Mouse (Mus musculus) spleen, adult 10 weeks (tissue): Measurements from ENCODE around the gene Bcas3. TPM values are rescaled to one million over a fixed set of nuclear protein-coding genes. Genes with fewer than 3 reads are reported as not detected.

ENCODE experiments used
- polyA plus RNA-seq: library from polyadenylated mRNA; stranded (reverse); fragments of 350-450 nt; fragmentation: Illumina TruSeq; extraction: RNeasy Lipid Tissue Mini Kit (QIAGEN cat#74804); gene quantifications from one replicate; pipeline ENCODE4 v1.2.3, GENCODE M21; 2015; ENCODE audit warnings: low replicate concordance; ENCODE audit not compliant: insufficient read depth

Bcas3 gene
- polyA plus RNA-seq, result 19.4 TPM

DNA sequence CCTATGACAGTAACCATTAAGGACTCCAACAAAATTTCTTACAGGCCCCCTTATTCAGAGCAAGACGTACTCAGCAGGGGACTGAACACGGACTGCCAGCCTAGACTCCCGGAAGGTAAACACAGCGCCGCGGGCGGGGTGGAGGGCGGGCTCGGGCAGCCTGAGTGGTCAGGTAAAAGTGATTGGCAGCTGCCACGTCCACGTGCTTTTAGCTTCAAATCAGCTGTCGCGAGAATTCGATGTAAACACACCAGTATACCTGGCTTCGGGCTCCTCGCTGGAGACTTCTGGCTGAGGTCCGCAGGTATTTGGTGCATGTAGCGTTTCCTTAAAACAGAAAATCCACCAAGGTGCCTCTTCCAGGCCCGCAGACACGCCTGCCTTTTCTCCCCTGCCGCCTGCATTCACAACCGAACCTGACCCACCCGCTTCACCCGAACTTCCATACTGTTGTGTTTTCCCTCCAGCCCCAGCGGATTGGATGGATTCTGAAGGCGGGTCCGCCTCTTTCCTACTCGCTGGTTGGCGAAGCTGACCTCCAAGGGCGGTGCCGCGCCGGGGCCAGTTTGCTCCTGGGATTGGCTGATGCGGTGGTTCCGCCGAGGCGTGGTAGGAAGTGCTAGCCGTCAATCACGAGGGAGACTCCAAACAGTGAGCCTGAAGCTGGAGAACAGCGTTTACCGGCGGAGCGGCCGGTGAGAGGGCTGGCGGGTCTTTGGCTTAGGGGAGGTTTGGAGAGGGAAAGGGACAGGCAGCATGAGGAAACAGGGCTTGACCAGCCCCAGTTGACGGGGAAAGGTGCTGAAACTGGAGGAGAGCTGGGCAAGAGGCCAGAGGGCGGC is at the start of gene Bcas3:
Gene Bcas3, plus strand, starts transcription at position 629 of the 842 bp plus-strand sequence.

DNA sequence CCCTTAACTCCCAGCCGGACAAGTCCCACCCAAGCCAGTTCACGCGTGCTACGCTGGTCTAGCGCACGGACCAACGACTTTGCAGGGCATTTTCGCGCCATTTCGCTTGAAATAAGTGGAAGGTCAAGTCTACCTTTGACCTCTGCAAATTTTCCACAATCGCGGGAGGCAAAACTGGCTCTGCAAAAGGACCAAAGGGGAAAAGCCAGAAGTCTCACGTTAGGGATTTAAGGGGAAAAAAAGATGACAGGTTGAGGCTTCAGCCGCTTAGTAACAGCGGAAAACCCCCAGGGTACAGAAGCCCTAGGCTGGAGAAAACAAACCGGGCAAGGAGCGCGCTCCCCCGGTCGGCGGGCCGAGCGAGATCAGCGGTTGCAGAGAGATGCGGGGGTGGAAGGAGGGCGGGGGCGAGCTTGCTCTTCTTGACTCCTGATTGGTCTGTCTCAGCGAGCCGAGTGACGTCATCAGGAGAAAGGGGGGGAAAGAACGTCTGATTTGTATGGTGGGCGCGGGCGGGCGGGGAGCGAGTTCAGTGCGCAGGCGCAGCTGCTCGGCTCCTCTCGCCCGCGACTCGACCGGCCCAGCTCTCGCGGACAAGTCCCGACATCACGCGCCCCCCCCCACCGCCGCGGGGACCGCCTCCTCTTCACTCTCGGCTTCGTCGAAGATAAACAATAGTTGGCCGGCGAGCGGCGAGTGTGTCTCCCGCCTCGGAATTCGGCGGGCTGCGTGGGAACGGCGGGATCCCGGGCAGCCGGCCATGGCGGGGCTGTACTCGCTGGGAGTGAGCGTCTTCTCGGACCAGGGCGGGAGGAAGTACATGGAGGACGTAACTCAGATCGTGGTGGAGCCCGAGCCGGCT is 42.0 kb upstream of the Bcas3 start, which contains the start of gene Ppm1d:
Gene Ppm1d, plus strand, starts transcription at position 532 of the 862 bp plus-strand sequence.

DNA sequence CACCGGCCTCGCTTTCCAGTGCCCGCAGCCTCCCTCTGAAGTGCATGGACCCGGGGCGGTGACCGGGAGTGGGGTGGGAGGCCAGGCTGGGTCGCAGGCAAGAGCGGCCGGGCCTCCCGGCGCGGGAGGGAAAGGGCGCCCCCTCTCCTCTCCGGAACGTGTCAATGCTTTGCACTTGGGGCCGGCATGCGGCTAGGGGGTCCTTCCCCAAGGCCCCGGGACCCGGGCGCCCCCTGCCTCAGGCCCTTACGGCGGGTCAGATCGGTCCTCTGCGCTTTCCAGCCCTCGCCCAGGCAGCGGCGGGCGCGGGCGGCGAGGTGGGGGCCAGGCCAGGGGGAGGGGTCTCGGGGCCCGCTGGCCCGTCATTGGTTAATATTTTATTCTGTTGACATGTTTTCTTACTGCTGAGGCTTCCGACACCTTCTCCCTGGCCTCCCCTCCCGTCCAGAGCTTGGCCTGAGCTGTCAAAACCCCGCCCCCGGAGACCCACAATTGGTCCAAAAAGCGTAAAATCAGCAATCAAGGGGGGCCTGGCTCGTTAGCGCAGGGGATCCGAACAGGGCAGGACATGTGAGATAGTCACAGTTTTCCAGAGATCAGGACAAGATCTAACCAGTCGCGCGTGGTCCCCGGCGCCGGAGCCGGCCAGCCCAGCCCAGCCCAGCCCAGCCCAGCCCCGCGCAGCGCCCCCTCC is 479.4 kb downstream of the Bcas3 start, which contains the start of gene Tbx2:
Gene Tbx2, plus strand, starts transcription at position 321 of the 694 bp plus-strand sequence.

DNA sequence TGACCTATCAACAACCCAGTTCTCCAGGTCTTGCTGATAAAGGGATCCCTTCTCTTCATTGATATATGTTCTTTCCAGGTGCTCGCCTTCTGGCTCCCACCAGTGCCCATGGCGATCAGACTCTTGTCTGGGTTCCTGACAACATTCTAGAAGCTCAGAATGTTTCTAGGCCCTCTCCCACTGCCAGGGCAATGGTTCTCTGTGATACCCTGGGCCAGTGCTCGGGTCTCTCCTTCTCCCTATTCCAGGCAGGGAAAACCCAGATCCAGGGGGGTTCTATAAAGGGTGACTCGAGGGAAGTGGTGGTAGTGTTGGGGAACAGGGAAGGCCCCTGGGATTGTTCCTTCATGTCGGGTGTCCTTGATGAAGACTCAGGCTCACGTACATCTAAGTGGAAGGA is 497.3 kb downstream of the Bcas3 start, which contains the start of gene Gm11444:
Gene Gm11444, minus strand, starts transcription at position 101 of the 400 bp plus-strand sequence.

Other genes with a start within 250 kb of the Bcas3 start
- 34.2 TPM for gene Usp32, start 213.0 kb upstream of the Bcas3 start, polyA plus RNA-seq
- gene 1700125H20Rik, start 182.8 kb upstream of the Bcas3 start, polyA plus RNA-seq, result not detected
- gene Appbp2, start 118.0 kb upstream of the Bcas3 start, polyA plus RNA-seq, result 33.8 TPM
- gene Ppm1d, start 41.9 kb upstream of the Bcas3 start, polyA plus RNA-seq, result 22.1 TPM